Mouse (Mus musculus) testis, adult 2 months (tissue): ENCODE measurements around the gene Ssbp3.

Experiments used
- CTCF ChIP-seq: fragments of 200-500 bp; IDR thresholded peaks from 2 replicates; pipeline ENCODE4 v1.5.1; 2012; ENCODE audit warnings: low read depth, mild to moderate bottlenecking, inconsistent platforms, low read length, moderate library complexity; ENCODE audit not compliant: control insufficient read depth, insufficient read depth, insufficient replicate concordance
- POLR2A ChIP-seq: fragments of 200-500 bp; IDR thresholded peaks from 2 replicates; pipeline ENCODE4 v1.6.1; 2012; ENCODE audit warnings: low read depth, mild to moderate bottlenecking, inconsistent platforms, low read length, moderate library complexity; ENCODE audit not compliant: control insufficient read depth

DNA sequence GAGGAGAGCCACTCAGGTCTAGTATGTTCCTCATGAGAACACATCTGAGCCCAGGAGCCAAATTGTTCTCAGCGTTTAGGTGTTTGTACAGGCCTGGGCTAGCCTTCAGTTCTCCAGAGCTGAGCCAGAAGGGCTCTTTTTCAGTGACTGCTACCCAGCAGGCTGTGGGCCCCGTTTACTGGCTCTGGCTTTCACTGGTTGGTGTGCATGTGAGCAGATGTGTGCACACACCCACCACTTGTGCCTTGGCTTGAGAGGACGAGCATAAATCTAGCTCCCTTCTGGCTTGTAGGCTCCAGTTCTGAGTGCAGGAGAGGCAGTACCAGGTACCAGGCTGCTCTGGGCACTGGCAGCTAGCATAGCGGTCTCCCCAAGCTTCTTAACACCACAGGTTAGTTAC is 127.8 kb downstream of the Ssbp3 start:
- TF ChIP-seq POLR2A (no peak), CTCF (no peak)
